ENCODE assay signal across 8 mouse cellular contexts in the genomic region with DNA sequence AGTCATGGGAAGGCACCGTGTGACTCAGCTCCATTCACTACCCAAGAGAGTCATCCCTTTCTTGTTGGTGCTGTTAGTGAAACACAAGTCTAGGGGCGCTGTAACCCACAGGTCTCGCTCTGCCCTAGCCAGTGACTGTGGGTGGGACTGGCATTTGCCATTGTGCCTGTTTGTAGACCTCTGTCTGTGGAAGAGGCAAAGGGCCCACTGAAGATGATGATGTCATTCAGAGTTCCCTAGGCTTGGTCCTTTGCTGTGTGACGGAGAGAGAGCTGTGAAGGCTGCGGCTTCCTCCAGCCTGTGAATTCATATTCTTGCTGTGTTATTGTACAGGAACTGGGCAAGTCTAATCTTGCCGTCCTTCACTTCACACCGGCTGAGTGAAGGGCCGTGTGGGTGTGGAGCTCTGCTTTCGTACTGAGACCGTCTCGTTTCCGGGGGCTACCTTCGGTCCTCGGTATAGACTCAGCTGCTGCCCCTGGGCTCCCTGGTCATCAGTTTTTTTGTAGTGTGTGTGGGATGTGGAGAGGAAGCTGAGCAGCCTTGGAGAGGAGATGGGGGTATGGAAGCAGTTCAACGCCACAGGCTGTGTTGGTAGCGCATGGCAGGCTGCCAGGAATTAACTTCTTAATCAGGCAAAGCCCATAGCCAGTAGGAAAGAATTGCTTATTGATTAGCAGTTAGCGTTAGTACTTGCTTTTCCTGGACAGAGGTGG. TPM values are rescaled to one million over a fixed set of nuclear protein-coding genes. Genes with fewer than 3 reads are reported as not detected.
DNase-seq lines count a peak whose midpoint lies in the region; ATAC-seq and TF ChIP-seq lines count a peak whose summit lies in the region.

No protein-coding gene starts in this region.

- H3K4me1 ChIP-seq in heart, embryonic 15.5 days (replicated peaks): peaks cover 36% of the 10 kb centered on the region
- peaks cover 3% of the 10 kb centered on the region for H3K4me1 ChIP-seq in heart, adult 2 months (ENCODE audit: control insufficient read depth, insufficient read depth, low read length)
- H3K4me1 ChIP-seq in forebrain, embryonic 14.5 days (ENCODE audit: control insufficient read depth, insufficient read depth, low read length): peaks cover 15% of the 10 kb centered on the region; the same call in 1 of the 2 replicates
- peaks cover 83% of the 10 kb centered on the region for H3K4me1 ChIP-seq in megakaryocyte, embryonic 14.5 days
- H3K4me1 ChIP-seq in thymus, adult 2 months (replicated peaks; ENCODE audit: control insufficient read depth, insufficient read depth, low read length): peaks cover 24% of the 10 kb centered on the region; the same call in 1 of the 2 replicates

- no peaks in the 10 kb centered on the region for H3K36me3 ChIP-seq in heart, embryonic 15.5 days
- H3K36me3 ChIP-seq in heart, adult 2 months (ENCODE audit: control insufficient read depth, insufficient read depth, low read length): no peaks in the 10 kb centered on the region
- H3K36me3 ChIP-seq in forebrain, embryonic 14.5 days (ENCODE audit: control insufficient read depth, insufficient read depth, low read length): no peaks in the 10 kb centered on the region
- H3K36me3 ChIP-seq in megakaryocyte, embryonic 14.5 days (replicated peaks; ENCODE audit: low read length): no peaks in the 10 kb centered on the region
- H3K36me3 ChIP-seq in thymus, adult 2 months (ENCODE audit: control insufficient read depth, insufficient read depth, low read length): no peaks in the 10 kb centered on the region

- peak overlapping the region; percentile 17; the same call in 1 of the 2 replicates for H3K4me3 ChIP-seq in heart, embryonic 15.5 days
- no peak overlapping the region for H3K4me3 ChIP-seq in heart, adult 2 months
- H3K4me3 ChIP-seq in forebrain, embryonic 14.5 days (ENCODE audit: low read depth, low read length): no peak overlapping the region
- H3K4me3 ChIP-seq in megakaryocyte, embryonic 14.5 days (replicated peaks): peak overlapping the region; percentile 82
- no peak overlapping the region for H3K4me3 ChIP-seq in thymus, adult 2 months (ENCODE audit: control insufficient read depth, insufficient read depth, low read length)

- intact Hi-C loops in heart, adult 2 months (cut with DNase I): no loop called here

- no peak for TF ChIP-seq CTCF in heart, adult 2 months (IDR thresholded peaks at IDR 0.05)
- TF ChIP-seq CTCF in thymus, adult 2 months (IDR thresholded peaks at IDR 0.05; ENCODE audit: borderline replicate concordance, control insufficient read depth, extremely low read depth, insufficient read depth, low read length, poor library complexity): no peak

- no peaks in the 10 kb centered on the region for H3K27me3 ChIP-seq in heart, embryonic 15.5 days
- H3K27me3 ChIP-seq in heart, adult 2 months (ENCODE audit: control insufficient read depth, insufficient read depth, low read length): no peaks in the 10 kb centered on the region
- no peaks in the 10 kb centered on the region for H3K27me3 ChIP-seq in forebrain, embryonic 14.5 days (replicated peaks; ENCODE audit: control insufficient read depth, insufficient read depth, low read length)
- no peaks in the 10 kb centered on the region for H3K27me3 ChIP-seq in megakaryocyte, embryonic 14.5 days (replicated peaks)
- no peaks in the 10 kb centered on the region for H3K27me3 ChIP-seq in thymus, adult 2 months (ENCODE audit: control insufficient read depth, insufficient read depth, low read length)

- no peak for TF ChIP-seq POLR2A in heart, adult 2 months (IDR thresholded peaks at IDR 0.05; ENCODE audit: insufficient read depth, low read depth, low read length)
- no peak for TF ChIP-seq POLR2A in thymus, adult 2 months (IDR thresholded peaks at IDR 0.05; ENCODE audit: control insufficient read depth, extremely low read depth, insufficient read depth, low read length, poor library complexity)

- no peak overlapping the region for H3K9ac ChIP-seq in heart, embryonic 15.5 days
- H3K9ac ChIP-seq in heart, adult 2 months (ENCODE audit: low read depth, low read length): no peak overlapping the region
- no peak overlapping the region; the same call in 1 of the 2 replicates for H3K9ac ChIP-seq in forebrain, embryonic 14.5 days (ENCODE audit: low read length)

- H3K4me2 ChIP-seq in heart, embryonic 15.5 days: peak overlapping the region; percentile 54
- H3K4me2 ChIP-seq in forebrain, embryonic 14.5 days (ENCODE audit: low read length): no peak overlapping the region

- no peak for ATAC-seq in heart, embryonic 15.5 days (replicated peaks; ENCODE audit: insufficient number of reproducible peaks, insufficient read depth, low FRiP score, low read depth)
- no peak for ATAC-seq in forebrain, embryonic 14.5 days

- 37% methylated on average over 17 of the region's 17 CpGs for WGBS in heart, embryonic 15.5 days
- 34% methylated on average over 17 of the region's 17 CpGs for WGBS in heart, adult 2 months
- 54% methylated on average over 17 of the region's 17 CpGs for WGBS in forebrain, embryonic 14.5 days
- WGBS in thymus, adult 2 months: 32% methylated on average over 17 of the region's 17 CpGs

- H3K27ac ChIP-seq in heart, embryonic 15.5 days: peak overlapping the region; percentile 47; the same call in 1 of the 2 replicates
- H3K27ac ChIP-seq in heart, adult 2 months: no peak overlapping the region
- no peak overlapping the region for H3K27ac ChIP-seq in forebrain, embryonic 14.5 days (ENCODE audit: low read depth, low read length)
- H3K27ac ChIP-seq in thymus, adult 2 months (ENCODE audit: control insufficient read depth, insufficient read depth, low read length): no peak overlapping the region

- no peaks in the 10 kb centered on the region for H3K9me3 ChIP-seq in heart, embryonic 15.5 days (replicated peaks)
- no peaks in the 10 kb centered on the region for H3K9me3 ChIP-seq in forebrain, embryonic 14.5 days (replicated peaks; ENCODE audit: control insufficient read depth, low read length)
- H3K9me3 ChIP-seq in megakaryocyte, embryonic 14.5 days: no peaks in the 10 kb centered on the region

- DNase-seq in heart, adult 2 months: no peak
- DNase-seq in right cerebral cortex, postnatal 14 days: peak; percentile 50
- DNase-seq in right cerebral cortex, adult 18-20 months: no peak
- peak; percentile 66 for DNase-seq in forebrain, embryonic 14.5 days (ENCODE audit: low spot score)
- DNase-seq in thymus, adult 2 months: no peak
- DNase-seq in layer of hippocampus, adult 9-10 months (ENCODE audit: low spot score): no peak

- no peak for TF ChIP-seq EP300 in heart, adult 2 months (IDR thresholded peaks at IDR 0.05; ENCODE audit: insufficient read depth, low read depth, low read length)

- H3K79me2 ChIP-seq in heart, adult 2 months (replicated peaks; ENCODE audit: control insufficient read depth, insufficient read depth, low read length): no peaks in the 10 kb centered on the region

RNA-seq across cellular contexts. Expression of a gene that starts 7.7 kb away (rescaled TPM):
- 33.4 and 42.5 TPM in 2 replicates for polyA plus RNA-seq in heart, embryonic 15.5 days (2015; fragmentation: Nextera tagmentation; extraction: Ambion mirVana)
- 10 to 100 TPM; 10.3 to 10.8 TPM for total RNA-seq in heart, adult 2 months (2021)
- polyA plus RNA-seq in heart, adult 2 months (2012; rRNA removed): 5.4 and 7.1 TPM in 2 replicates
- 78.9 and 94.5 TPM in 2 replicates for polyA plus RNA-seq in forebrain, embryonic 14.5 days (2014; fragmentation: Nextera tagmentation; extraction: Ambion mirVana)
- polyA plus RNA-seq in megakaryocyte, embryonic 14.5 days (2012; ENCODE audit: insufficient read depth, low replicate concordance): 1.4 and 1.9 TPM in 2 replicates
- 17.1 and 19.7 TPM in 2 replicates for polyA plus RNA-seq in thymus, adult 2 months (2012; rRNA removed)

Comparison
In these comparisons a context has a peak if more than half of its experiments do, and no peak if none do; other contexts are left out.
1. H3K4me3 ChIP-seq: peak in heart, embryonic 15.5 days (single experiment) and megakaryocyte, embryonic 14.5 days (single experiment); none in heart, adult 2 months (single experiment), forebrain, embryonic 14.5 days (single experiment) and thymus, adult 2 months (single experiment).
2. DNase-seq: peak in right cerebral cortex, postnatal 14 days (single experiment) and forebrain, embryonic 14.5 days (single experiment); none in heart, adult 2 months (0 of 2), right cerebral cortex, adult 18-20 months (single experiment), thymus, adult 2 months (single experiment) and layer of hippocampus, adult 9-10 months (single experiment).